In the genomic region with DNA sequence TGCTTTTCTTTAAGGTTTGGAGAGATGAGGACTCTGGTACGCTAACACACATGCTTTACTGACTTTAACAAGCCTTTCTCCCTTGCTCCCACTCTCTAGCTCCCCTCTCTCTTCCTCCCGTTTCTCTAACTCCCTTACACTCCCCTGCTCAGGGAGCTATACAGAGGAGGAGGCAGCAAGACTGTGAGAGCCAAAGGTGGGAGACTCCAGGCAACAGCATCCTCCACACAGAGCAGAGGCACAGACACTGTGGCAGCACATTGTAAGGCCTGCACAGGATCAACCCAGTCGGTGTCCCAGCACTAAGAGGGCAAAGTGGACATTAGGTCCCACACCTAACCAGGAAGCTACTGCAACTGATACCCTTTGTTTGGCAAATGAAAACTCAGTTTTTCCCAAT, we compare ENCODE assay signal across 28 mouse cellular contexts.
A peak's percentile ranks its signal among the peaks of the same experiment; 100 is the strongest.
DNase-seq lines count a peak whose midpoint lies in the region; ATAC-seq and TF ChIP-seq lines count a peak whose summit lies in the region.
"Had no signal": no experiment of that assay in that cellular context is flagged by ENCODE, and none has a peak within 500 bp of the region (broad histone marks: within the 10 kb centered on the region; RNA-seq: fewer than 3 reads in every experiment).

No protein-coding gene starts in this region.

- TF ChIP-seq CTCF in kidney, adult 2 months (conservative IDR thresholded peaks at IDR 0.05; ENCODE audit: insufficient read depth, insufficient read length, low read depth, low read length) = no peak
- no peak for TF ChIP-seq CTCF in stomach, postnatal 0 days (IDR thresholded peaks at IDR 0.05; ENCODE audit: low read depth)

- no peak overlapping the region for H3K4me3 ChIP-seq in heart, embryonic 11.5 days (ENCODE audit: low read depth, low read length)
- H3K4me3 ChIP-seq in heart, embryonic 15.5 days = no peak overlapping the region
- H3K4me3 ChIP-seq in heart, embryonic 10.5 days = no peak overlapping the region
- no peak overlapping the region for H3K4me3 ChIP-seq in kidney, embryonic 15.5 days (replicated peaks)
- H3K4me3 ChIP-seq in kidney, adult 2 months (ENCODE audit: insufficient read depth, low read depth, low read length) = no peak overlapping the region
- no peak overlapping the region for H3K4me3 ChIP-seq in stomach, embryonic 16.5 days (replicated peaks; ENCODE audit: low read length)
- H3K4me3 ChIP-seq in stomach, postnatal 0 days (ENCODE audit: low read depth, low read length) = no peak overlapping the region
- H3K4me3 ChIP-seq: forebrain, embryonic 10.5 days; forebrain, embryonic 13.5 days; heart, adult 2 months; heart, embryonic 13.5 days had no signal

- intact Hi-C loops in heart, postnatal 36 days (cut with DNase I) = no loop called here

- no peak for DNase-seq in heart, postnatal 36 days
- no peak for DNase-seq in heart, embryonic 10.5 days (ENCODE audit: low spot score)
- DNase-seq in kidney, adult 2 months = no peak
- DNase-seq in stomach, postnatal 0 days (ENCODE audit: low spot score) = no peak
- DNase-seq: adrenal gland, postnatal 10 days; adrenal gland, postnatal 36 days; B cell, adult 2 months; cerebellum, adult 18-20 months; cerebellum, adult 9-10 months; cerebellum, postnatal 14 days; gastrocnemius, postnatal 25 days; heart, adult 2 months; heart, postnatal 14 days had no signal

- TF ChIP-seq EP300 in stomach, postnatal 0 days (optimal IDR thresholded peaks at IDR 0.05) = no peak

- H3K9ac ChIP-seq in heart, embryonic 11.5 days (ENCODE audit: low read depth, low read length) = no peak overlapping the region
- no peak overlapping the region for H3K9ac ChIP-seq in heart, embryonic 15.5 days
- no peak overlapping the region for H3K9ac ChIP-seq in kidney, embryonic 15.5 days
- 0 out of 2 replicates have a peak overlapping the region, but pooled peaks have one; percentile 7 for H3K9ac ChIP-seq in stomach, embryonic 16.5 days (ENCODE audit: low read length)
- no peak overlapping the region for H3K9ac ChIP-seq in stomach, postnatal 0 days (ENCODE audit: low read length)
- H3K9ac ChIP-seq: forebrain, embryonic 13.5 days; heart, embryonic 13.5 days; hindbrain, embryonic 14.5 days had no signal

- 51% methylated on average over 3 of the region's 3 CpGs for WGBS in heart, embryonic 11.5 days (ENCODE audit: insufficient replicate concordance)
- WGBS in heart, embryonic 15.5 days = 63% methylated on average over 3 of the region's 3 CpGs
- WGBS in heart, embryonic 10.5 days = 54% methylated on average over 3 of the region's 3 CpGs
- WGBS in kidney, embryonic 15.5 days = 51% methylated on average over 3 of the region's 3 CpGs
- 51% methylated on average over 3 of the region's 3 CpGs for WGBS in kidney, adult 2 months
- WGBS in stomach, embryonic 16.5 days = 52% methylated on average over 3 of the region's 3 CpGs
- WGBS in stomach, postnatal 0 days = 42% methylated on average over 3 of the region's 3 CpGs

- no peak for TF ChIP-seq POLR2A in kidney, adult 2 months (IDR thresholded peaks at IDR 0.05; ENCODE audit: low read depth, low read length)

- no peaks in the 10 kb centered on the region for H3K9me3 ChIP-seq in heart, embryonic 11.5 days (replicated peaks; ENCODE audit: control insufficient read depth, low read length)
- no peaks in the 10 kb centered on the region for H3K9me3 ChIP-seq in heart, embryonic 15.5 days (replicated peaks)
- H3K9me3 ChIP-seq in heart, embryonic 10.5 days = no peaks in the 10 kb centered on the region
- no peaks in the 10 kb centered on the region for H3K9me3 ChIP-seq in kidney, embryonic 15.5 days (replicated peaks)
- H3K9me3 ChIP-seq in stomach, embryonic 16.5 days (replicated peaks; ENCODE audit: control insufficient read depth, low read length) = no peaks in the 10 kb centered on the region
- H3K9me3 ChIP-seq in stomach, postnatal 0 days (ENCODE audit: control insufficient read depth, low read length) = no peaks in the 10 kb centered on the region
- H3K9me3 ChIP-seq: forebrain, embryonic 10.5 days; forebrain, embryonic 13.5 days; heart, embryonic 13.5 days had no signal

- H3K4me2 ChIP-seq in heart, embryonic 11.5 days = no peak overlapping the region
- H3K4me2 ChIP-seq in heart, embryonic 15.5 days = no peak overlapping the region
- H3K4me2 ChIP-seq in kidney, embryonic 15.5 days = no peak overlapping the region
- no peak overlapping the region for H3K4me2 ChIP-seq in stomach, embryonic 16.5 days (ENCODE audit: low read depth, low read length)
- no peak overlapping the region for H3K4me2 ChIP-seq in stomach, postnatal 0 days (replicated peaks; ENCODE audit: low read depth)
- H3K4me2 ChIP-seq: forebrain, embryonic 13.5 days; heart, embryonic 13.5 days; hindbrain, embryonic 14.5 days had no signal

- ATAC-seq in heart, embryonic 11.5 days (replicated peaks; ENCODE audit: insufficient number of reproducible peaks, low FRiP score, low TSS enrichment) = 0 out of 2 replicates have a peak, but pooled peaks have one; percentile 42
- ATAC-seq in heart, embryonic 15.5 days (replicated peaks; ENCODE audit: insufficient number of reproducible peaks, insufficient read depth, low FRiP score, low read depth) = 0 out of 2 replicates have a peak, but pooled peaks have one; percentile 35
- ATAC-seq in kidney, embryonic 15.5 days (replicated peaks; ENCODE audit: low FRiP score) = peak; percentile 52; the same call in 1 of the 2 replicates
- ATAC-seq in stomach, embryonic 16.5 days (ENCODE audit: insufficient read depth, low FRiP score) = no peak
- ATAC-seq in stomach, postnatal 0 days (ENCODE audit: low FRiP score, low TSS enrichment) = no peak
- ATAC-seq: forebrain, embryonic 13.5 days; forebrain, embryonic 16.5 days; hindbrain, postnatal 0 days; inflammation-experienced regulatory T-cells, adult 6 months; intestine, embryonic 16.5 days; Patski had no signal

- H3K4me1 ChIP-seq in heart, embryonic 11.5 days (ENCODE audit: control insufficient read depth, insufficient read depth, low read length) = peaks cover 4% of the 10 kb centered on the region
- no peaks in the 10 kb centered on the region for H3K4me1 ChIP-seq in heart, embryonic 15.5 days (replicated peaks)
- peaks cover 17% of the 10 kb centered on the region for H3K4me1 ChIP-seq in heart, embryonic 10.5 days
- H3K4me1 ChIP-seq in kidney, embryonic 15.5 days = peaks cover 4% of the 10 kb centered on the region; the same call in 1 of the 2 replicates
- no peaks in the 10 kb centered on the region for H3K4me1 ChIP-seq in kidney, adult 2 months (ENCODE audit: control insufficient read depth, insufficient read depth, low read length)
- peaks cover 8% of the 10 kb centered on the region; the same call in 1 of the 2 replicates for H3K4me1 ChIP-seq in stomach, embryonic 16.5 days (ENCODE audit: control insufficient read depth, insufficient read depth, low read length)
- H3K4me1 ChIP-seq in stomach, postnatal 0 days (replicated peaks; ENCODE audit: control insufficient read depth, insufficient read depth) = no peaks in the 10 kb centered on the region
- H3K4me1 ChIP-seq: forebrain, embryonic 10.5 days had no signal

- H3K36me3 ChIP-seq in heart, embryonic 11.5 days (ENCODE audit: control insufficient read depth, insufficient read depth, low read length) = no peaks in the 10 kb centered on the region
- no peaks in the 10 kb centered on the region for H3K36me3 ChIP-seq in heart, embryonic 15.5 days
- H3K36me3 ChIP-seq in heart, embryonic 10.5 days = peaks cover 14% of the 10 kb centered on the region; the same call in 1 of the 2 replicates
- H3K36me3 ChIP-seq in kidney, embryonic 15.5 days = peaks cover 35% of the 10 kb centered on the region
- no peaks in the 10 kb centered on the region for H3K36me3 ChIP-seq in kidney, adult 2 months (ENCODE audit: control insufficient read depth, insufficient read depth, low read length)
- H3K36me3 ChIP-seq in stomach, embryonic 16.5 days (ENCODE audit: control insufficient read depth, insufficient read depth, low read length) = no peaks in the 10 kb centered on the region
- 0 out of 2 replicates have a peak, but pooled peaks cover 2% of the 10 kb centered on the region for H3K36me3 ChIP-seq in stomach, postnatal 0 days (ENCODE audit: control insufficient read depth, insufficient read depth, low read length)
- H3K36me3 ChIP-seq: G1E had no signal

- no peak overlapping the region for H3K27ac ChIP-seq in heart, embryonic 11.5 days (ENCODE audit: low read depth, low read length)
- H3K27ac ChIP-seq in heart, embryonic 15.5 days = no peak overlapping the region
- H3K27ac ChIP-seq in heart, embryonic 10.5 days = no peak overlapping the region
- no peak overlapping the region for H3K27ac ChIP-seq in kidney, embryonic 15.5 days
- no peak overlapping the region for H3K27ac ChIP-seq in kidney, adult 2 months (ENCODE audit: insufficient read depth, low read depth, low read length)
- no peak overlapping the region for H3K27ac ChIP-seq in stomach, embryonic 16.5 days (ENCODE audit: low read length)
- no peak overlapping the region for H3K27ac ChIP-seq in stomach, postnatal 0 days (replicated peaks)
- H3K27ac ChIP-seq: forebrain, embryonic 10.5 days; forebrain, embryonic 13.5 days; heart, adult 2 months; heart, embryonic 13.5 days; hindbrain, embryonic 14.5 days; hindbrain, postnatal 0 days had no signal

- H3K27me3 ChIP-seq in heart, embryonic 11.5 days (ENCODE audit: control insufficient read depth, insufficient read depth, low read length) = no peaks in the 10 kb centered on the region
- no peaks in the 10 kb centered on the region for H3K27me3 ChIP-seq in heart, embryonic 15.5 days
- H3K27me3 ChIP-seq in heart, embryonic 10.5 days (ENCODE audit: insufficient read depth, poor library complexity, severe bottlenecking) = no peaks in the 10 kb centered on the region
- no peaks in the 10 kb centered on the region for H3K27me3 ChIP-seq in kidney, embryonic 15.5 days
- H3K27me3 ChIP-seq in kidney, adult 2 months (replicated peaks; ENCODE audit: control insufficient read depth, insufficient read depth, low read length) = no peaks in the 10 kb centered on the region
- no peaks in the 10 kb centered on the region for H3K27me3 ChIP-seq in stomach, embryonic 16.5 days (ENCODE audit: control insufficient read depth, insufficient read depth, low read length)
- no peaks in the 10 kb centered on the region for H3K27me3 ChIP-seq in stomach, postnatal 0 days (ENCODE audit: control insufficient read depth, insufficient read depth, low read length)
- H3K27me3 ChIP-seq: CH12.LX; forebrain, embryonic 13.5 days; heart, embryonic 13.5 days; Patski had no signal

Comparison
In these comparisons a context has a peak if more than half of its experiments do, and no peak if none do; other contexts are left out.
1. ATAC-seq: peak in heart, embryonic 11.5 days (single experiment), heart, embryonic 15.5 days (single experiment) and kidney, embryonic 15.5 days (single experiment); none in stomach, embryonic 16.5 days (single experiment) and stomach, postnatal 0 days (single experiment).